Mouse (Mus musculus) layer of hippocampus, adult 11-12 months (tissue): Measurements from ENCODE around the gene Ptbp1.
A peak's percentile ranks its signal among the peaks of the same experiment; 100 is the strongest.
"Not testable (repeated sequence)": the region's sequence is repeated elsewhere in the genome, so short reads cannot be mapped to it uniquely, and the experiment has no call there.

Source experiments
- DNase-seq: peaks from one replicate; pipeline ENCODE4 v3.0.0; 2022; ENCODE audit warnings: low spot score

Ptbp1 gene

DNA sequence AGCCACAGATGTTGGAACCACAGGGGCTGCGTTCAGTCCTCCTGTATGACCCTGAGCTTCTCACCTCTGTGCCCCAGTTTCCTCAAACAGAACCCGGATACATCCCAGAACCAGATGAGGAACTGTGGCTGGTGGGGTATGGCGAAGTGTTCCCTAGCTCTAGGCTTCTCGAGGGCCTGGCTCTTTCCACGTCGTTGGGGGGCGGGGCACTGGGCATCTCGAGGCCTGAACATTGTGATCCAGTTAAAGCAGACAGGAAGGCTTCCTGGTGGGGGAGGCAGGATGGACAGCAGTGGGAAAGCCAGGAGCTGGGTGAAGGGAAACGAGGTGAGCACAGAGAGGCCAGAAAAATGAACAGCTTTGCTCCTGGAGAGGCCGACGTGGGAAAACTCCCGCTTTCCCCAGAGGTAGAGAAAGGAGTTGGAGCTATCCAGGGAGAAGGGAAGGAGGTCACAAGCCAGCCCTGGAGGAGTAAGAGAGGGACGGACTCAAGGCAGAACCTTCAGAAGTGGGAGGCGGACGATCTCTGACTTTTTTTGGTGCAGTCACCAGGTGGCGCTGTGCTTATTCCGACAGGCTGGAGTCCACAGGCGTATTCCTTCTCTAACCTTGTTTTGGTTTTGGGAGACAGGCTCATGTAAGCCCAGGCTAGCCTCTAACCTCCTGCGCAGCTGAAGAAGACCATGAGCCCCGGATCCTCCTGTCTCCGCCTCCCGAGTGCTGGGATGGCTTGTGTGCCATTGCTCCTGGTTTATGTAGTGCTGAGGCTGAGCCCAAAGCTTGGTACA, 29.3 kb downstream of the Ptbp1 start:
- peak; percentile 87 for DNase-seq

DNA sequence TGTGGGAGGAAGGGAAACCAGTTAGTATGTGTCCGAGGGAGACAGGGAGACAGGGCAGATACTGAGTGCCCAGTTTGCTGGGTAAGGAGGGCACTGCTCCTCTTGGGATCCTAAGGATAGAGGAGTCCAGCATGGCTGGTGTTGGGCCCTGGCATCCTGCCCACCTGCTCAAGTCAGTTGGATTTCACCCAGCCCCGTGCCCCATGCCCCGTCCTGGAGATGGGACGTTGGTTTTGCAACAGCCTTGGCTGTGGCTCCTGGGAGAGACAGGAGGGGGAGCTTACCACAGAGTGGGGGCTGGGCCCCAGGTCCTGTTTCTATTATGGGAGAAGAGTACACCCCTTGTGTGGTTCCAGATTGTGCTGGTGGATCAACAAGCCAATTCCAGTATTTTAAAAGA, 30.2 kb downstream of the Ptbp1 start:
- DNase-seq, result no peak

DNA sequence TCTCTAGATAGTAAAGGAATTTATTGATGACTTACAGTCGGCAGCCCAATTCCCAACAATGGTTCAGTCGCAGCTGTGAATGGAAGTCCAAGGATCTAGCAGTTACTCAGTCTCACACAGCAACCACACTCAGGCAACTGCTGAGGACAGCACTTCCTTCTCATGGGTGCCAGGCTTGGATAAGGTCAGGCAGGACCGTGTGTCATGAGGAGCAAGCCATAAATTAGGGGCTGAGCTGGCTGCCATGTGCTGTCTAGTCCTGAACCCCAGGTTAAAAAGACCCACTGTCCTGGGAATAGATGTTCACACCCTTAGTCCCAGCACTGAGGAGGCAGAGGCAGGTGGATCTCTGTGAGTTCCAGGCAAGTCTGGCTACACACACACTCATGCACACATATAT, 30.7 kb downstream of the Ptbp1 start:
- DNase-seq, result not testable (repeated sequence)

DNA sequence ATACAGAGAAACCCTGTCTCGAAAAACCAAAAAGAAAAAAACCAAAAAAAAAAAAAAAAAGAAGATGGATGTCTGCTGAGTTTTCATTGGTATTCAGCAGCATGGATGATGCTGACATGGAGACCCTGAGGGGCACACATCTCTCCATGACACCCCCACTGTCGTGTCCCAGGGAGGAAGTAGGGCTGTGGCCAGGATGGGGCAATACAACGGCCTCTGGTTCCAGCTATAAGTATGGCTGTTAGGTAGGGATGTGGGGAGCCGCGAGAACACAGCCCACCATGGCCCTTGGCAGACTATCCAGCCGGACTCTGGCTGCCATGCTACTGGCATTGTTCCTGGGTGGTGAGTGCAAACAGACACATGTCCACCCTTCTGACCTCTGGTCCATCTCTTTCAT, 31.8 kb downstream of the Ptbp1 start, which contains the start of gene Elane:
Gene Elane, plus strand, starts transcription at position 194 of the 400 bp plus-strand sequence.
- DNase-seq, result no peak

DNA sequence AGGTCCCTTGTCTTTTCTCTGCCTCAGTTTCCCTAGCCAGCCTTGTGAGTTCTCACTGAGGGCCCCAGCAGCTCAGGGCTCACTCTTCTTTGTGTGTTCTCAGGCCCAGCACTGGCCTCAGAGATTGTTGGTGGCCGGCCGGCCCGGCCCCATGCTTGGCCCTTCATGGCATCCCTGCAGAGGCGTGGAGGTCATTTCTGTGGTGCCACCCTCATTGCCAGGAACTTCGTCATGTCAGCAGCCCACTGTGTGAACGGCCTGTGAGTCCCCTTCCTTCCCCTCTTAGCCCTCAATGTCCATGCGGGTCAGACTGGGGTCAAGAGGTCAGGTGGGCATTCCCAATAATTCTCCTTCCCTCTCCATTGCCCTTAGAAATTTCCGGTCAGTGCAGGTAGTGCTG, 32.4 kb downstream of the Ptbp1 start:
- no peak for DNase-seq

DNA sequence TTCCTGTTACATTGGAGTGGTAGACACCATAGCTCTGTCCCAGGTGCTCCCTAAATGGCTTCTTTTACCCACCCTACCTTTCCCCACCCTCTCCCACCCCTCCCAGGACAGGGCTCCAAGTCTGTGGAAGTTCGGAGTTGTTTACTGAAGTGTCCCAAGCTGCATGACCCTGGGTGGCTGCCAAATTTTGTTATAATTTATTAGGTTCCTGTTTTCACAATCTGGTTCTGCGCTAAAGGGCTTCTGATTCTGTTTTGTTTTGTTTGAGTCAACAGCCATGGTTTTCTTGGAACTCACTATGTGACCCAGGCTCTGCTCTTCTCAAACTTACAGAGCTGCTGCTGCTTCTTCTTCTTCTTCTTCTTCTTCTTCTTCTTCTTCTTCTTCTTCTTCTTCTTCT, 35.2 kb downstream of the Ptbp1 start:
- no peak for DNase-seq

DNA sequence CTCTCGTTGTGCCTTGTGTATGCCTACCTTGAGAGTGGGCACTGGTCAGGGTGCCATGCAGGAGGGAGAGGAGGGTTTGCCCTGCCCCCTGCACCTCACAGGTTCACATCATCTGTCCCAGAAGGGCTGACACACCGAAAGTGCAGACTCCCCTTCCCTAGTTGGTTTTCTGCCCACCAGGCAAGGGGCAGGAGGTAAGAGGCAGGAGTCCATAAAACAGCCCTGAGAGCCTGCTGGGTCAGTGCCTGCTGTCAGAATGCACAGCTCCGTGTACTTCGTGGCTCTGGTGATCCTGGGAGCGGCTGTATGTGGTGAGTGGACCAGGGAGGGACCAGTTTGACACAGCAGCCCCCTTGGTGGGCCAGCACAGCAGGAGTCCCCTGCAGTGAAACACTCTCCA, 36.4 kb downstream of the Ptbp1 start, which contains the start of gene Cfd:
Gene Cfd, plus strand, starts transcription at position 184 of the 400 bp plus-strand sequence.
- DNase-seq, result no peak

DNA sequence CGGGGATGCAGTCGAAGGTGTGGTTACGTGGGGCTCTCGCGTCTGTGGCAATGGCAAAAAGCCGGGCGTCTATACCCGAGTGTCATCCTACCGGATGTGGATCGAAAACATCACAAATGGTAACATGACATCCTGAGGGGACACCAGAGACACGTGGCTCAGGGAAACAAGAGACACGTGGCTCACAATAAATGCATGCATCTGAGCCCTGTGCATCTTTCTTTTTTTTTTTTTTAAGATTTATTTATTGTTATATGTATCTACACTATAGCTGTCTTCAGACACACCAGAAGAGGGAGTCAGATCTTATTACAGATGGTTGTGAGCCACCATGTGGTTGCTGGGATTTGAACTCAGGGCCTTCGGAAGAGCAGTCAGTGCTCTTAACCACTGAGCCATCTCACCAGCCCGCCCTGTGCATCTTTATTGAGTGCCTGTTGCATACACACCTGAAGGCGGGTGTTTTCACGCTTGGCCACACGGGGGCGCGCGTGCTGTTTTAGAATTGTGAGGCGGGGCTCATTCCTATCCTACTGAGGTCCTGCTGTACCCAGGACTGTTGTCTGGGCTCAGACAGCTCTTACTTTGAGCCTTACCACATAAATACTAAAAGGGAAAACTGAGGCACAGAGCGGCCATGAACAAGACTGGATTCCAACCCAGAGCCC, 38.4 kb downstream of the Ptbp1 start:
- peak; percentile 82 for DNase-seq

DNA sequence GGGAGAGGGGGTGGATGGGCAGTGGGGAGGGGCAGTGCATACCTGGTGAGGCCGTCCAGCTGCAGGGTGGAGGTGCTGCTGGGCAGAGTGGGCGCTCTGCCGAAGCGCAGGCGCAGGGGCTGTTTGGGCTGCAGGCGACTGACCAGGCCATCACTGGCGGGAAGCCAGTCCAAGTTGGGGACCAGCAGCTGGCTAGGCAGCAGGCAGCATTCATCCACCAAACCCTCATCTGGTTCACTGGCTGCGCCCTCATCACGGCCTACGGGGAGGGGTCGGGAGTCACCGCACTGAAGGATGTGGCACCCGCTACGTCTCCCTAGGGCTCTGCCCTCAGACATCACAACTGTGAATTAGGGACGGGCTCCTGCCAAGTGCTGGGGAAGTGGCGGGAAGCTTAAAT, 42.1 kb downstream of the Ptbp1 start:
- DNase-seq, result no peak

DNA sequence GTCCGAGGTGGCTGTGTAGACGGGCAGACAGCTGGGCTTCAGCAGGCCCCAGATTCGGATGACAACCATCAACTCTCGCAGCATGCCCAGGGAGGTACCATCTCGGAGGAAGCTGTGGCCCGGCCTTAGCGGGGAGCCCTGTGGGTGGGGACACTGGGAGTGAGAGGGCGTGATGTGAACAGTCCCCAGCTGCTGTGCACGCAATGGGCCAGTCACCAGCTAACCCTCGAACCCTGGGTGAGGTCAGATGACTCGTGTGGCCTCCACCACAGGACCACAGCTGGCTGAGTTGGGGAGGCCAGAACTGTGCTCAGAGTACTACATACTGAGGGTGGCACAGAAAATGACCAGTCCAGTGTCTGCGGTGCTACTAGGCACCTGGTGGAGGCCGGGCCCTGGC, 42.6 kb downstream of the Ptbp1 start:
- DNase-seq, result no peak

DNA sequence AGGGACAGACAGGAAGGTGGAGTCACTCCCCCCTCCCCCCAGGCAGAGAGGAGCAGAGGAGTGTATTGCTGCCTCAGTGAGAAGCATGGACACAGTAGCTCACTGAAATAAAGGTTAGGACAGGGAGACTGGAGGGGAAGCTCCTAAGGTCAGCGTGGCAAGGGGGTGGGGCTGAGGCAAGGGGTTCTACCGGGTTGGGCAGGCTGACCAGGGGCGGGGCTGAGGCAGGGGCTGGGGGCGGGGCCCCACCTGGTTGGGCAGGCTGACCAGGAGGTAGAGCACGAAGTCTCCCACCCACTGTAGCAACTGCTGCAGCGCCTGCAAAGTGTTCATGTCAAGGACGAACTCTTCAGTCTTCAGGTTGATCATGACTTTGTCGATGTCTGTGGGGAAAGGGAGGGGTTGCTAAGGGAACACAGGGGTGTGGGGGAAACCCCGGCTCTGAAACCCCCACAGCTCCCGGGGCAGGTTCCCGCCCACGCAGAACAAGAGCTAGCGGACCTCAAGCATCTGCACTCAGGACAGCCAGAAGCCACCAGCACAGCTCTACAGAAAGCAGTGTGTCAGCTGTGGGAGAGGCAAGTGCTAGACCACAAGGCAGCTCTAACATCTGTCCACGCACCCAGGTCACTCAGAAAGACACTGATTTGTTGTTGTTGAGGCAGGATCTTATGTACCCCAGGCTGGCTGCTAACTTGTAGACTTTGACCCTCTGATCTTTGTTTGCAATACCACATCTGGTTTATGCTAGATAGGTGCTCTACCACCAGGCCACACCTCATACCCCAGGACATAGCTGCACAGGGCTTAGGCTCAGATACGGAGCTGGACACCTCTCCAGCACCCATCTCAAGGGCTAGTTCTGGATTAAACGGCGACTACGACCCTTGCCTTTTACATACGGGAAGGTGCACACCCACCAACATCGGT, 43.4 kb downstream of the Ptbp1 start:
- no peak for DNase-seq

DNA sequence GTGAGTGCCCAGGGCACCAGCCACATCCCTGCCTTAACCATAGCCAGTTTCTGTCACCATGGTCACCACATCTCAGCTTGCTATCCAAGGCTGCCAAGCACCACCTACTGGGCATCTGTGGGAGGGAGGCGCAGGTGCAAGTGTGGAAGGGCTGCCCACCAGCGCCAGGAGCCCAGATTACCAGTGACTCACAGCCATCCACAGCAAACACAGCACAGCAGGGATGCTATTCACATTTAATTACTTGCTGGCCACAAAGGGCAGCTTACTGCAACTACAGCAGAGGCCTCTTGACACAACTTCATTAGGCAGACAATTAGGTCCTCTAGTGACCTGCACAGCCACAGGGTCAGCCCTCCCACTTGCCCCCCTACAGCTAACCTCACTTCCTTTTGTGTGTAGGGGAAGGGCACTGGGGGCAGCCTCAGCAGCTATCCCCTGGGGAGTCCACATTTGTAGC, 46.8 kb downstream of the Ptbp1 start:
- DNase-seq, result peak; percentile 81

DNA sequence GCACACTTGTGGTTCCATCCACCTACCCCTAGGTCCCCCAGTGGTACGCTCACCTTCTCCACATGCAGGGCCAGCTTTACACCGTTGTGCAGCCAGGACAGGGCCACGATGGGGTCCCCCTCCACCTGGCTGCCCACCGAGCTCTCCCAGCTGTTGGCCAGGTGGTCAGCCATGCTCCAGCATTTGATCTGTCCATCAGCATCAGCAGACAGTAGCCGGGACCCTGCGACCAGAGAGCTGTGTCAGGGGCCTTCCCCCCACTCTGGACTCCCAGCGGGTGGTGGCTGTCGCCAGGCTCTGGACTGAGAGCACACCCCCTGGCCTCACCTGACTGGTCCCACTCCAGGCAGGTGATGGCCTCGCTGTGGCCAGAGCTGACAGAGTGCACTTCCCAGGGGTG, 52.5 kb downstream of the Ptbp1 start:
- DNase-seq, result no peak

DNA sequence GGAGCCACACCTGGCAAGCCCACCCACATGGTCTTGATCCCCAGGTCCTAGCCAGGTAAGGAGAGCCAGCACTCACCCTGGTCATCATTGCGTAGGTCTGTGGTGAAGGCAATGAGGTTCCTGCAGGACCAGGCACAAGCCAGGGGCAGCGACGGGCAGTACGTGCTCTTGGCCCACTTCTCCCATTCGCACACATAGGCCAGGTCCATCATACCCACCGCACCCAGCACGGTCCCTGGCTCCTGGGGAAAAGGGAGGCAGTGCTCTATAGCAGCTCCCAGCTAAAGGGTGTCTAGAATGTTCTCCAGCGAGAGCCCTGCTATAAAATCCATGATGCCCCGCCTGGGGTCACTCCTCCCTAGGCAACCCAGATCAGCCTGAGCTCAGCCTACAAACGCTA, 53.2 kb downstream of the Ptbp1 start:
- DNase-seq, result no peak

DNA sequence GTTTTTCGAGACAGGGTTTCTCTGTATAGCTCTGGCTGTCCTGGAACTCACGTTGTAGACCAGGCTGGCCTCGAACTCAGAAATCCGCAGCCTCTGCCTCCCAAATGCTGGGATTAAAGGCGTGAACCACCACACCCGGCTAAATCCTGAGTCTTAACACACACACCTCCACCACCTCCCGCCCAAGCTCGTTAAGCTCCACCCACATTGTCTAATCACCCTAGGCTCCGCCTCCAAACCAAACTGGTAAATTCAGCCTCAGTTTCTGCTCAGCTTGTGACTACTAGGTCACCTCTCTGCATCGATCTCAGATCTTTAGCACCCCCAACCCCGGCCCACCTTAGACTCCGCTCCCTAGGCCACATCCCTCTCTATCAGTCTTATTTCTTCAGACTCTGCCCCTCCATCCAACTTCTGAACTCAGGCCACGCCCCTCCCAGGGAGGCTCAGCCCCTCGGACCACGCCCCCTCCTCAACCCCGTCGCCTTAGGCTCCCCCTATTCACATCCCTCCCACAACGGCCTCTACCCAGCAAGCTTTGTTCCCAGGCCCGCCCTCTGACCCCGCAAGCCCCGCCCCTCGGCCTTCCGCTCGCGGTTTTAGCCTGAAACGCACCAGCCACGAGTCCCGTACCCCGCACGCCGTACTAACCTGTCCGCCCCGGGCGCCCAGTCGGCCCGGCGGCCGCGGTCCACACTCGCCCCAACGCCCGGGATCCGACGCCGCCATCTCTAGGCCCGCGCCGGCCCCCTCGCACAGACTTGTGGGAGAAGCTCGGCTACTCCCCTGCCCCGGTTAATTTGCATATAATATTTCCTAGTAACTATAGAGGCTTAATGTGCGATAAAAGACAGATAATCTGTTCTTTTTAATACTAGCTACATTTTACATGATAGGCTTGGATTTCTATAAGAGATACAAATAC, 54.2 kb downstream of the Ptbp1 start, which contains the start of gene Med16:
Gene Med16, minus strand, starts transcription at position 757 of the 925 bp plus-strand sequence.
- peak; percentile 96 for DNase-seq

DNA sequence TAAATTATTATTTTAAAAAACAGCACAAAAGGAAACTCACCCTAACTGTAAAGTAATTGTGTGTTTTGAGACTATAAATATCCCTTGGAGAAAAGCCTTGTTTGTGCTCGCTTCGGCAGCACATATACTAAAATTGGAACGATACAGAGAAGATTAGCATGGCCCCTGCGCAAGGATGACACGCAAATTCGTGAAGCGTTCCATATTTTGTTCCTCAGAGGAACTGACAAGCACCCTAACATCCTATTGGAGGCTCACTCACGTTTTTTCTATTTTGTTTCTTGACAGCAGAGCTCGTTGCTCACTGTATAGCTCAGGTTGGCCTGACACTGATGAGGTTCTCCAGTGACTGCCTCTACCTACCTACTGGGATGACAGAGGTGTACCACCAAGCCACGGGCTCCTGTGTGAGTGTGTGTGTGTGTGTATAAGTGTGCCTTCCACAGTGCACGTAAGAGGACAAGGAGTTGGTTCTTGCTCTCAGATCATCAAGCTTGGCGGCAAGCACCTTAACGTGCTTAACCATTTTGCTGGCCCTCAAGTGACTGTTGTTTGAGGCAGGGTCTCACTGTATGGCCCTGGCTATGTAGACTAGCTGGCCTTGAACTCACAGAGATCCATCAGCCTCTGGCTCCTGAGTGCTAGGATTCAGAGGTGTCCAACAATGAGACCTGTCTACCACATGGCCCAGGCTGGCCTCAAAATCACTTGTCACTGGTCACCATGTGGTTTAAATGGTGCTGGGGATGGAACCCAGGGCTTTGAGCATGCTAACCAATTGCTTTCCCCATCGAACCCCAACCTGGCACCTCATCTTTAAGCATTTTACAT, 55.1 kb downstream of the Ptbp1 start:
- peak; percentile 58 for DNase-seq

DNA sequence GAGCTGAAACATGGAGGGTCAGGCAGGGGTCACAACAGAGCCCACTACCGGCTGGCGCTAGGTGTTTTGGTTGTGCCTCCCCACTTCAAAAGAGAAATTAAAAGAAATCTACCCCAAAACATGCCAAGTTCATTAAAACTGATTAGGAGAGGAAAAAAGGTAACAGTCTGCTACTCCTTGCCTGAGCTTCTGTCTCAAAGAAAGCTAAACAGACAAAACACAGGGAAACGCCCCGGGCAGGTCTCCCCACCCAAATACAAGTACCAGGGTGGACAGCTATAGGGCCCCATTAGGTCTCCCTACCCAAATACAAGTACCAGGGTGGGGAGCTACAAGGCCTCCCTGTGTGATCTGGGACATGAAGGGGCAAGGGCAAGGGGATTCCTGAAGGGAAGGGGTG, 56.3 kb downstream of the Ptbp1 start, which contains the start of gene Gm26602:
Gene Gm26602, plus strand, starts transcription at position 301 of the 400 bp plus-strand sequence.
- DNase-seq, result no peak

DNA sequence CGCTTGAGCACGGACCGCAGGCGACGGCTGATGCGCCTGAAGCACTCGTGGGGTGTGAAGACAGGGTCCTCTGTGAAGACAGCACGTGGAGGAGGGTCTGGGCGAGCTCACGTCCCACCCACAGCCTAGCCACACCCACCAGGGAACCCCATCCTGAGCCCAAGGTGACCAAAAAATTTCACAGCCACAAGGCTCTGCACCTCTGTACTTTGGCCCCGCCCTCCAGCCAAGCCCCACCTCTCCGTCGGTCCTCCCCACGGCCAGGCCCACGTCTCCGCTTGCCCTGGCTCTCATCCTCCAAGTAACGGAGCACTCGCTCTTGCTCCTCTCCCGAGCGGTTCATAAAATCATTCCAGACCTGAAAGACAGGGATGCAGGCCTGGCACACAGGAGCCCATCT, 58.2 kb downstream of the Ptbp1 start:
- DNase-seq, result no peak
